Mouse (Mus musculus) hindbrain, embryonic 16.5 days (tissue): Measurements from ENCODE around the gene Pcgf1. TPM values are rescaled to one million over a fixed set of nuclear protein-coding genes. Genes with fewer than 3 reads are reported as not detected.
A peak's percentile ranks its signal among the peaks of the same experiment; 100 is the strongest.

Source experiments
- ATAC-seq: fragments of 200-750 bp; cut with Nextera tagmentation; 2 replicates; pipeline ENCODE4 v1.8.0; 2017; ENCODE audit warnings: moderate TSS enrichment, moderate library complexity
- H3K27ac ChIP-seq: fragments of 300-500 bp; sonication (generic); 2 replicates; pipeline ENCODE4 v1.5.1; 2014; ENCODE audit warnings: low read depth, mild to moderate bottlenecking, control low read depth, low read length, moderate library complexity
- H3K27me3 ChIP-seq: fragments of 300-500 bp; sonication (generic); replicated peaks from 2 replicates; pipeline ENCODE4 v1.6.1; 2014; ENCODE audit warnings: low read length; ENCODE audit not compliant: control insufficient read depth, insufficient read depth
- H3K36me3 ChIP-seq: fragments of 300-500 bp; sonication (generic); 2 replicates; pipeline ENCODE4 v1.6.1; 2014; ENCODE audit warnings: mild to moderate bottlenecking, low read length, moderate library complexity, mixed read lengths; ENCODE audit not compliant: control insufficient read depth, insufficient read depth
- H3K4me1 ChIP-seq: fragments of 300-500 bp; sonication (generic); 2 replicates; pipeline ENCODE4 v1.6.1; 2014; ENCODE audit warnings: low read depth, low read length; ENCODE audit not compliant: control insufficient read depth, insufficient read depth
- H3K4me2 ChIP-seq: fragments of 300-500 bp; sonication (generic); 2 replicates; pipeline ENCODE4 v1.6.1; 2014; ENCODE audit warnings: mild to moderate bottlenecking, low read length, control low read depth, moderate library complexity
- H3K4me3 ChIP-seq: fragments of 300-500 bp; sonication (generic); 2 replicates; pipeline ENCODE4 v1.5.1; 2014; ENCODE audit warnings: mild to moderate bottlenecking, low read length, control low read depth, moderate library complexity
- H3K9ac ChIP-seq: fragments of 300-500 bp; sonication (generic); 2 replicates; pipeline ENCODE4 v1.6.1; 2014; ENCODE audit warnings: low read depth, mild to moderate bottlenecking, control low read depth, low read length, moderate library complexity
- H3K9me3 ChIP-seq: fragments of 300-500 bp; sonication (generic); 2 replicates; pipeline ENCODE4 v1.6.1; 2014; ENCODE audit warnings: mild to moderate bottlenecking, low read length, moderate library complexity; ENCODE audit not compliant: control insufficient read depth
- WGBS: fragments of 180-500 bp; shearing (Covaris S2); extraction: QIAGEN DNeasy Blood & Tissue Kit; methylation state at CpG from one replicate; pipeline ENCODE4 v1.1.7; 2014; 5-methylcytosine and 5-hydroxymethylcytosine counted together
- polyA plus RNA-seq: library from polyadenylated mRNA; unstranded; fragments of >200 nt; fragmentation: Nextera tagmentation; extraction: Ambion mirVana; gene quantifications from 2 replicates; pipeline ENCODE4 v1.2.1, GENCODE M21; 2015

Pcgf1 gene
- polyA plus RNA-seq, 1 experiment from 2014 or later: 48.8 TPM

- Histone ChIP-seq H3K9me3 (no peaks in the 10 kb centered on the region), H3K4me2 (no peak overlapping the region), H3K9ac (no peak overlapping the region), H3K27me3 (no peaks in the 10 kb centered on the region), H3K4me1 (peaks cover 38% of the 10 kb centered on the region), H3K27ac (no peak overlapping the region), H3K4me3 (no peak overlapping the region), H3K36me3 (peaks cover 12% of the 10 kb centered on the region; the same call in 1 of the 2 replicates)
- no peak for ATAC-seq
- 82% methylated on average over 4 of the region's 4 CpGs for WGBS
These were observed 39.4 kb downstream of the Pcgf1 start for GRCm38 (mm10) chr6:83117165-83117438.

DNA sequence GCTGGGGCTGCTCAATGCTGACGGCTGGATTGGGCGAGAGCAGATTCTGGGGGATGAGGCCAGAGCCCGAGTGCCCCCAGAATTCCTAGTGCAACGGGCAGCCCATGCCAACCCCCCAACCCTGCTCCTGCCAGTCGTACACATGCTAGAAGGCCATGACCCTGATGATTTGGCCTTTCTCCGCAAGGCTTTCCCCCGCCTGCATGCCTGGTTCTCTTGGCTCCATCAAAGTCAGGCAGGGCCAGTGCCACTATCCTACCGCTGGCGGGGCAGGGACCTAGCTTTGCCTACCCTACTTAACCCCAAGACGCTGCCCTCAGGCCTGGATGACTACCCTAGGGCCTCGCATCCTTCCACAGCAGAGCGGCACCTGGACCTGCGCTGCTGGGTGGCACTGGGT, 39.9 kb downstream of the Pcgf1 start:
- Histone ChIP-seq H3K9me3 (no peaks in the 10 kb centered on the region), H3K27ac (0 out of 2 replicates have a peak overlapping the region, but pooled peaks have one; percentile 10), H3K4me1 (peaks cover 43% of the 10 kb centered on the region), H3K36me3 (peaks cover 12% of the 10 kb centered on the region; the same call in 1 of the 2 replicates), H3K27me3 (no peaks in the 10 kb centered on the region), H3K4me2 (no peak overlapping the region), H3K4me3 (no peak overlapping the region), H3K9ac (no peak overlapping the region)
- ATAC-seq: no peak
- 92% methylated on average over 13 of the region's 13 CpGs for WGBS

DNA sequence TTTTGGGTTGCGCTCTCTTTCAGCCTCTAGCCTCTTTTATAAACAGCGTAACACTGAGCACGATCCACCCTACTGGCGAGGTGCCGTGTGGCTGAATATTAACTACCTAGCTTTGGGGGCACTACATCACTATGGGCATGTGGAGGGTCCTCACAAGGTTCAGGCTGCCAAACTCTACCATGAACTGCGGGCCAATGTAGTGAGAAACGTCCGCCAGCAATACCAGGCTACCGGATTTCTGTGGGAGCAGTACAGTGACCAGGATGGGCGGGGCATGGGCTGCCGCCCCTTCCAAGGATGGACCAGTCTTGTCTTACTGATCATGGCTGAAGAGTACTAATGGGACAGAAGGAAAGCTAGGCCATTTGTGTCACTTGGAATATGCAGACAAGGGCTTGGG, 40.7 kb downstream of the Pcgf1 start:
- no peak for ATAC-seq
- Histone ChIP-seq H3K27ac (no peak overlapping the region), H3K36me3 (peaks cover 12% of the 10 kb centered on the region; the same call in 1 of the 2 replicates), H3K9me3 (no peaks in the 10 kb centered on the region), H3K4me2 (no peak overlapping the region), H3K4me1 (peaks cover 49% of the 10 kb centered on the region), H3K27me3 (no peaks in the 10 kb centered on the region), H3K4me3 (no peak overlapping the region), H3K9ac (no peak overlapping the region)
- WGBS: 78% methylated on average over 11 of the region's 11 CpGs

DNA sequence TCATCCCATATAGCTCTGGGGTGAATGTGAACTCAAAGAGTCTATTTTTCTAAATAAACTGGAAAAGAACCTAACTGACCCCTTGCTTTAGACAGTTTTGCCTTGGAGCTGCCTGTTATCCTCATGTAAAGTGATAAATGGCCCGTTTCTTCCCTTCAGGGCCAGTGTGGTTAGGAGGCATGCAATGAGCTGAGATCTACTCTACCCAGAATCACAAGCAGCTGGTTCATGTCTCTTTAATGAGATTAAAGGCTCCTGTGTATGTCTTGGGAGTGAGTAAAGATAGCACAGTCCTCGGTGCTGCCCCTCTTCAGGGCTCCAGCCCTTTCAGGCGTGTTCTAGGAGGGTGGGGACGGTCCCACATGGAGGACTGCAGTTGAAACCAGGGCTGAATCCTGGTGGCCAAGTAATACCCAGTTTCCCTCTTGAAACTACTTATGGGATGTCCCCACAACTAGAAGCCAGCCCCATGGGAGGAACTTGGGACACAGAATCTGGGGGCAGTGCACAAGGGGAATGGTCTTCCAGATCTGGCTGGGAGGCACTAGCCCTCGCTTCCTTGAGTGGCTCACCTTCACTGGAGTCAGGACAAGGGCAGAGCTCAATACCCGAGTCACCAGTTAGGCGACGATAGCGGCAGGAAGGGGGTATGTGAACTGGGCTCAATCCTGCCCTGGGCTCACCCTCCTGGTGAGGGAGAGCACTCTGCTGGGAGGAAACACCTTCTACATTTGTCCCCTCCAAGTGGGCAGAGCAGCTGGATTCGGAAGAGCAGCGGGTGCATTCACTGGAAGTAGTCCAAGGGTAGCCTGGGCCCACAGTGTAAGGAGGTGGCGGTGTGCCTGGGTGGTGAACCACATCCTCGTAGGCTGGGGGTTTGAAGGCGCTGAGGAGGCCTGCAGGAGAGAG, 41.4 kb downstream of the Pcgf1 start:
- 84% methylated on average over 14 of the region's 14 CpGs for WGBS
- H3K4me3 ChIP-seq: no peak overlapping the region

DNA sequence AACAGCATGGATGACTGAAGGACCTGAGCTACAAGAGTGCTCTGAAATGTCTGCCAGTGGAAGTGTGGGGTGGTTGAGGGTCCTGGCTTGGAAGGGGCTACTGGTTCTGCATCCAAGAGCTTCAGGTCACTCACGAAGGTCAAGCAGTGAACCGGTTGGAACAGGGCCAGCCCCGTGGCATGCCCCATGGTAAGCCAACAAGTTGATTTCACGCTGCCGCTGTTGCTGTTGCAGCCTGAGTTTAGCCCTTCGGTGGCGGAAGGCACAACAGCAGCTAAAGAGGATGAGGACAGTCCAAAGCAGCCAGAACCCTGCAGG, 42.0 kb downstream of the Pcgf1 start:
- H3K27ac ChIP-seq: no peak overlapping the region
- no peak overlapping the region for H3K4me3 ChIP-seq
- peaks cover 14% of the 10 kb centered on the region; the same call in 1 of the 2 replicates for H3K36me3 ChIP-seq
- H3K9ac ChIP-seq: no peak overlapping the region; the same call in 1 of the 2 replicates
- 55% methylated on average over 7 of the region's 7 CpGs for WGBS
- H3K9me3 ChIP-seq: no peaks in the 10 kb centered on the region
- no peaks in the 10 kb centered on the region for H3K27me3 ChIP-seq
- peaks cover 55% of the 10 kb centered on the region for H3K4me1 ChIP-seq
- peak overlapping the region; percentile 98 for H3K4me2 ChIP-seq
- no peak for ATAC-seq

More for the DNA sequence above, 41.4 kb downstream of the Pcgf1 start:
- no peak overlapping the region for H3K9ac ChIP-seq
- no peaks in the 10 kb centered on the region for H3K27me3 ChIP-seq
- peaks cover 14% of the 10 kb centered on the region; the same call in 1 of the 2 replicates for H3K36me3 ChIP-seq
- H3K27ac ChIP-seq: no peak overlapping the region
- no peak for ATAC-seq
- no peaks in the 10 kb centered on the region for H3K9me3 ChIP-seq
- peaks cover 53% of the 10 kb centered on the region for H3K4me1 ChIP-seq
- H3K4me2 ChIP-seq: no peak overlapping the region; the same call in 1 of the 2 replicates

- Histone ChIP-seq H3K27ac (peak within 1 kb of the TSS; percentile 96), H3K27me3 (no peaks in the 10 kb centered on the region), H3K36me3 (peaks cover 14% of the 10 kb centered on the region; the same call in 1 of the 2 replicates), H3K4me2 (peak within 1 kb of the TSS; percentile 98), H3K4me1 (peaks cover 48% of the 10 kb centered on the region), H3K9ac (peak within 1 kb of the TSS; percentile 91), H3K9me3 (no peaks in the 10 kb centered on the region), H3K4me3 (peak within 1 kb of the TSS; percentile 80)
- peak; percentile 95 for ATAC-seq
- WGBS: under 1% methylated on average over 38 of the region's 38 CpGs
These were observed 43.5 kb downstream of the Pcgf1 start, which contains the start of gene Wbp1 for GRCm38 (mm10) chr6:83120930-83121862. Wbp1 (minus strand) TSS chr6:83121559.

DNA sequence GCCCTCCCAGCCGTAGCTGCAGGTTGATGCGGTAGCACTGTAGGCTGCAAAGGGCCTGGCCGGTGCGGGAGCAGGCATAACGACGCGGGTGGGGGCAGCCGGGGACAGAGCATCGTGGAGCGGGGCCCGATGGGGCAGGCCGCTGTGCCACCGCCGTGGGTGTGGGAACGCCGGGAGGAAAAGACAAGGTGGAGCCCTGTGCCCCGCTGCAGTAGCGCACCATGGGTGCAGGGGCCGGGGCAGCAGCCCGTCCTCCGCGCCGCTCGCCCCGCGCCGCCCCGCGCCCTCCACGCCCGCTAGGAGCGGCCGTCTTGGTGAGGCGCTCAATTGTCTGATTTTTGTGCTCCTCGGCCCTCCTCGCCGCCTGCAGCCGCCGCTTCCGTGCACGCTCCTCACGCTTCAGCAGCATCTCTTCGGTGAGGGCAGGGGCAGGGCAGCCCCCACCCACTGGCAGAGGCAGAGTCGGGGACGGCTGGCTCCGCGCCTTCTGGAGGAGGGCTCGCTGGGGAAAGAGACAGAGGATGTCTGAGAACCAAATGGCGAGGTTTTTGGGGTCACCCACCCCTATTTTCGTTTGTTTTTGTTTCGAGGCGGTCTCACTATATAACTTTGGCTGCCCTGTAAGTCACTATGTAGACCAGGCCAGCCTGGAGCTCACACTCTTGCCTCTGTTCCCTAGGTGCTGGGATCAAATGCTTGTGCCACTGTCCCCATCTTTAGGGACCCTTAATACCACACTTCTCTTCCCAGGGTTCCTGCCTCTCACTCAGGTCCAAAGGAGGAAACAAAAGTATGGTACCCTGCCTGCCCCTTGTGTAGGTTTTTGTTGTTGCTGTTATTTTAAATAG, 44.4 kb downstream of the Pcgf1 start:
- under 1% methylated on average over 29 of the region's 52 CpGs for WGBS
- H3K27me3 ChIP-seq: no peaks in the 10 kb centered on the region
- peak overlapping the region; percentile 98 for H3K4me2 ChIP-seq
- H3K4me3 ChIP-seq: peak overlapping the region; percentile 80
- H3K9me3 ChIP-seq: no peaks in the 10 kb centered on the region
- 0 out of 2 replicates have a peak, but pooled peaks have one; percentile 1 for ATAC-seq
- peak overlapping the region; percentile 96 for H3K27ac ChIP-seq
- H3K36me3 ChIP-seq: peaks cover 14% of the 10 kb centered on the region; the same call in 1 of the 2 replicates
- H3K9ac ChIP-seq: peak overlapping the region; percentile 86
- H3K4me1 ChIP-seq: peaks cover 40% of the 10 kb centered on the region

- Histone ChIP-seq H3K27me3 (no peaks in the 10 kb centered on the region), H3K27ac (no peak overlapping the region), H3K4me1 (peaks cover 40% of the 10 kb centered on the region), H3K4me2 (peak overlapping the region; percentile 98), H3K9me3 (no peaks in the 10 kb centered on the region), H3K4me3 (no peak overlapping the region), H3K9ac (no peak overlapping the region), H3K36me3 (peaks cover 7% of the 10 kb centered on the region; the same call in 1 of the 2 replicates)
- WGBS: 56% methylated on average over 5 of the region's 5 CpGs
- no peak for ATAC-seq
These were observed 45.3 kb downstream of the Pcgf1 start for GRCm38 (mm10) chr6:83122961-83123360.
